Mouse (Mus musculus) right cerebral cortex, postnatal 14 days (tissue): ENCODE data around the gene Dcaf15.

Experiments used
- DNase-seq: peaks from one replicate; pipeline ENCODE4 v3.0.0; 2022

Gene Dcaf15

DNA sequence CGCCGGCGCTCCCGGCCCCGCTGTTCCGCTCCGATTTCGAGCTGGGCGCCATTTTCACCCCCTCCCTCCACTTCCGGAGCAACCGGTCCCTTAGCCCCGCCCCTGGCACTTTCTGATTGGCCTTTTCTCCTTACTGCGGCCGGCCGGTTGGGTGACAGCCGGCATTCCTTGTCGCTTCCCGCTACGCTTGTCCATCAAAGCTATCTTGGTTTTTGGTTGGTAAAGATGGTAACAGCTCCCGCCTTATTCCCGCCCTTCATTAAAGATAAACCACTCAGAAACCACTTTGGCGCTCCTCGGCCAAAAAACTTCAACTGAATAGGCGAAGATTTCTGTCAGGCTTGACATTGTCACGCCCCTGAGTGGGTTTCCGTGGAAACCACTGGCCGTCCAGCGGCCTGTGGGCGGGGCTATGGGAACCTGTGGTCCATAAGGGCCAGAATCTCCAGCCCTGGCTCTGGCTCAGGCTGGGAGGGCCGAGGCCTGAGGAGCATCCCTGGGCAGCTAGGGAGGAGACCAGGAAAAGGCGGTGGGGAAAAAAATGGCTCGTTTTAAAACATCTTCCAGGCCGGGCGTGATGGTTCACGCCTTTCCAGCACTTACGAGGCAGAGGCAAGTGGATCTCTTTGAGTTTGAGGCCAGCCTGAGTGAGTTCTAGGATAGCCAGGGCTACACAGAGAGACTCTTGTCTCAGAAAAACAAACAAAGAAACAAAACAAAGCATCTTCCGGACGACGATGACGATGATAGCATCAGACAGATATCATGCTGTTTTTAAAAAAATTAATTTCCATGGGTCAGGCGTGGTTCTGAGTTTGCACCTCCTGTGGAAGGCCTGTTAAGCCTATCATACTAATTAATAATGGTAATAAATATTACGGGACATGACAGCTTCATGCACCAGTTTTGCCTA, at the start of gene Dcaf15:
Dcaf15 (minus strand) TSS at position 72 of the 913 bp plus-strand sequence.
- DNase-seq: peak; percentile 99

- no peak for DNase-seq
Observed at GRCm38 (mm10) chr8:84149181-84149580, 44.6 kb upstream of the Dcaf15 start.

- DNase-seq: no peak
Observed at GRCm38 (mm10) chr8:84148531-84148850, 43.9 kb upstream of the Dcaf15 start.

DNA sequence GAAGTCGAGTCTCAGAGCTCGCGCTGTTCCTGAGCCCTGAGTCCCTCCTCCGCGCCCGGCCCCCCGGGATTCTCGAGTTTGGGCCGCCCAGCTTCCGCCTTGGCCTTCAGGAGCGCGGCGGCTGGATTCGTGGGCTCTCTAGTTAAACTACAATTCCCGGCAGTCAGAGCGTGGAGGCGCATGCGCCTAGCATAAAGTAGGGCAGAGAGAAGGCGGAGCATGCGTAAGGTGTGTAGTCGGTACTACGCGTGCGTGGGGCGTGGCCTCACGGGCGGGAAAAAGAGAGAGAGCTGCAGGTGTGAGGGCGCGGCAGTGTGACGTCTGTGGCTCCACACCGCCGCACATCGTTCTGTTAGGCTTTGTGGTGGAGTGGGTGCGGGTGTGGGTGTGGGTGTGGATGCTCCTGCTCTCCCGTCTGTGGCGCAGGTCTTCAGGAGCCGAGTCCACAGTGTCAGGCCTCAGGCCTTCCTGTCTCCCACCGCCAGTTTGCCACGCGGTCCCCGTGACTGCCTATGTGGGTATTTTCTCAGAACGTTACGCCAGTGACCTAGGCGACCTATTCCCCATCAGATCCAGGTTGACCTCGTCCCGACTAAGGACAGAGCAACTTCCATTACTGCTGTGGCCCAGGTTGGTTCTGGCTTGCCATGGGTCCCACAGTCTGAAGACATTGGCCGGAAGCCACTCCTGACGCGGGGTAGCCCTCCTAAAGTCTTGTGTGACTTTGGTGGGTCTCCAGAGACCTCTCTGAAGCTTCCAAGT, 43.4 kb upstream of the Dcaf15 start, which contains the start of the genes Cc2d1a and 4930432K21Rik:
Cc2d1a (minus strand) TSS at position 168 of the 762 bp plus-strand sequence.
4930432K21Rik (plus strand) TSS at position 257 of the 762 bp plus-strand sequence.
- DNase-seq: peak; percentile 92

DNA sequence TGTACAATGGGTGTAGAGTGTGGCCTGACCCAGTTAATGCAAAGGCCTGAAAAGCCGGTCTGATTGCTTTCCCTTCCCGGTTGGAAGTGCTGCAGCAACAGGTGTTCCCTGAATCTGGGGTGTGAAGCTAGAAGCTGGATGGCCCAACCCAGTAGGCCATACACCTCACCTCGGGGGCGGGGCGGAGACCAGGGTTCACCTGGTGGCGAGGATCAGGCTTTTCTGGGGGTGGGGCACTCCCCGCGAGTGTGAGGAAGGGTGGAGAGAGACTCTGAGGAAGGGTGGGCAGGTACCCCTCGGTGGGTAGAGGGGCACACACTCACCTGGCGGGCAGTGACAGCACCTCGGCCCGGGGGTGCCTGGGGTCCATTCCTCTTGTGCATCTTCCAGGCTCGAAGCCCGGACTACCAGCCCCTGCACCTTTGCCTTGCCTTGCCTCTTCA, 42.8 kb upstream of the Dcaf15 start:
- no peak for DNase-seq

GRCm38 (mm10) chr8:84144636-84145245, 40.2 kb upstream of the Dcaf15 start:
- DNase-seq: no peak

DNA sequence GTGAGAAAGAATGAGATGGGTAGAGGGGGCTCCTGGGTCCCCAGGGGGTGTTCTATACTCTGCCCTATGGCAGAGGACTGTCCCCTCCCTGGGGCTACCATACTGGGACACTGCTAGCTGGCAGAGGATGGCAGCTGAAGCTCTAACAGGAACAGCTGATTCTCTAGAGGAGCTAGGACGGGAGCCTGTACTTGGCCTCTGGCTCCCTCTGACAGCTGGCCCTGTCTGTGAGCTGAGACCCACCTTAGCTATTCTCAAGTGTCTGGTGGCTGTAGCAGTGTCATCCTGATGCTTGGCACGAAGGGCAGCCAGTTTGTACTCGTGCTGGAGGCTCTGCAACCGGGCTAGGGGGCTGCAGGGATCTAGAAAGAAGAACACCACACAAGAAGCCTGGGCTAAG, 36.3 kb upstream of the Dcaf15 start:
- no peak for DNase-seq

- no peak for DNase-seq
Observed at GRCm38 (mm10) chr8:84137848-84138247, 33.3 kb upstream of the Dcaf15 start.

GRCm38 (mm10) chr8:84132225-84132624, 27.7 kb upstream of the Dcaf15 start:
- DNase-seq: no peak

DNA sequence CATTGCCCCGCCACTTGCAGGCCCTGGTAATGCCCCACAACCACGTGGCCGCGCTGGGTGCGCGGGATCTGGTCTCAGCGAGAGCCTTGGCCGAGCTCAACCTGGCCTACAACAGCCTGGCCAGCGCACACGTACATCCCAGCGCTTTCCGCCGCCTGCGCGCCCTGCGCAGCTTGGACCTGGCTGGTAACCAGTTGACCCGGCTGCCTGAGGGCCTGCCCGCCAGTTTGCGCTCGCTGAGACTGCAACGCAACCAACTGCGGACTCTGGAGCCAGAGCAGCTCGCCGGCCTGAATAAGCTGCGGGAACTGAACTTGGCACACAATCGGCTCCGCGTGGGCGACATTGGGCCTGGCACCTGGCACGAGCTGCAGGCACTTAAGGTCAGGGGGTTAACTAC, 26.2 kb upstream of the Dcaf15 start:
- no peak for DNase-seq

DNA sequence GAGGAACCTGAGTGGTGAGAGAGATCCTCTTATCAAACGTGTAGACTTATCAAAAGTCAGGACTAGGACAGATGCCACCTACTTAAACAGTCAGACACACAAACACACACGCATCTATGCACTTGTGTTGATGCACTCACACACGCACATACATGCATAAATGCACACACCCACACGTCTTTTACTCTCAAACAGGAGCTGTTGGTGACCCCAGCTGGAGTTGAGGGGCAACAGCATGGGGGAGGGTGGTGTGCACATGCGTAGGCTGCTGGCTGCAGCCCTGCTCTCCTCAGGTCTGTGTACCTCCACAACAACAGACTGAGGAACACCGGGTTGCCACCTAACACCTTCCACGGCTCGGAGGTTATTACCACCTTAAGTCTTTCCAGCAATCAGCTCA, 23.7 kb upstream of the Dcaf15 start:
- DNase-seq: no peak

DNA sequence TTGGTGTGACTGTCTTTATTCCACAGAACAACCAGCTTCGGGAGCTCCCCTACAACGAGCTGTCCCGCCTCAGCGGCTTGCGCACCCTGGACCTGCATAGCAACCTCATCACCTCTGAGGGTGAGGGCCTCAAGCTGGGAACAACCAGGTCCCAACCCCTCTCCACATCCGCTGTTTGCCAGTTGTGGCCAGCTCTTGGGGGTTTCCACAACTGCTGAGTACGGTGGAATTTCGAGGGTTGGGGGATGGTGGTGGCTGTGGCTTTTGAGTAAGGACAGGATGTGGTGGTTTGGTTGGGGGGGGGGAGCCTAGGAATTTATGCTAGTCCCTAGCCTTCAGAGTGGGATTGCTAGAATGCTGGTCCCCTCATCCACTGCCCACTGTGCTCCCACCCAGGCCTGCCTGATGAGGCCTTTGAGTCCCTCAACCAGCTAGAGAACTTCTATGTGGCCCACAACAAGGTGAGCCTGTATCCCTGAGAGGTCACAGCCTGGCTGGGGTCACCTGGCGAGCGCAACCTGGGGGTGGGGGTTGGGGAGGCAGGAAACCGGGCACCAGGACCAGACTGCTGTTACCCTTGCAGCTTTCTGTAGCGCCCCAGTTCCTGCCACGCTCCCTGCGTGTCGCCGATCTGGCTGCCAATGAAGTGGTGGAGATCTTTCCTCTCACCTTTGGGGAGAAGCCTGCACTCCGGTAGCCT, 22.8 kb upstream of the Dcaf15 start:
- no peak for DNase-seq

GRCm38 (mm10) chr8:84126742-84127141, 22.2 kb upstream of the Dcaf15 start:
- DNase-seq: no peak

GRCm38 (mm10) chr8:84125656-84126055, 21.1 kb upstream of the Dcaf15 start, which contains the start of gene Podnl1:
Gene Podnl1, plus strand, starts transcription at chr8:84125989.
- no peak for DNase-seq

GRCm38 (mm10) chr8:84122151-84122550, 17.6 kb upstream of the Dcaf15 start:
- no peak for DNase-seq

GRCm38 (mm10) chr8:84115646-84116045, 11.1 kb upstream of the Dcaf15 start:
- no peak for DNase-seq

GRCm38 (mm10) chr8:84106216-84107040, 1.9 kb upstream of the Dcaf15 start:
- no peak for DNase-seq

- no peak for DNase-seq
Observed at GRCm38 (mm10) chr8:84105676-84106075, 1.1 kb upstream of the Dcaf15 start.

GRCm38 (mm10) chr8:84104221-84104620, 347 bp downstream of the Dcaf15 start:
- peak; percentile 57 for DNase-seq

- DNase-seq: no peak
Observed at GRCm38 (mm10) chr8:84103601-84104000, 967 bp downstream of the Dcaf15 start.

DNA sequence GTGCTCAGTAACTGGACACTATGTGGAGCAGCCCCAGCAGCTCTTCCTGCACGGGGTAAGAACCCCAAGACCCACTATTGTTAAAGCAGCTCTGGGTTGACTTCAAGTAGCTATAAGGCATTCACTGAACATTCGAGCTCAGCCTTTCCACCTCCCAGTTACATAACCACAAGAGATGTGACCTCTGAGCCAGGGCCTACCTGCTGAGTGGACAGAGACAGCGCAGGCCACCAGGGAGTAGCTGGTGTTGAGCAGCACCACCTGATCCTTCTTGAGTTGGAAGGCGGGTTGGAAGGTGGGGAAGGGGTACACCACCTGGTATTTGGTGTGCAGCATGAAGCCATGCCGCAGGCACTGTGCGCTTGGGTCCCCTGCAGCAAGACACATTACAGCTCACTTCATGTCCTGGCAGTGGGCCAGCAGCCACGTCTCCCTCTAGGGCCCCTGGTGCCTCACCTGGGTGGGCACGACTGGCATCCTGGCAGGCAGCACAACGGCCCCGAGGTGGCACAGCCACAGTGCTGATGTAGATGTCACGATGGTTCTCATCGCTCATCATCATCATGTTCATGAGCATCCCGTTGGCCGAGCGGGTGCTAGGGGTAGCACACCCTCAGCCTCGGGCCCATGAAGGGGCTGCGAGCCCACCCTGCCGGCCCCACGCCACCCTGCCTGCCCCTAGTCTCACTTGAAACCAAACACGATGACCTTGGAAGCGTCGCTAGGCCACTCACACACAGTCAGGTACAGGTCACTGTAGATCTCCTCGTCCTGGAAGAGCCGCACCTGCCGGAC, 2.9 kb downstream of the Dcaf15 start:
- DNase-seq: no peak
